Mouse (Mus musculus): ENCODE measurements around the gene Wnt4.

Wnt4 gene

DNA sequence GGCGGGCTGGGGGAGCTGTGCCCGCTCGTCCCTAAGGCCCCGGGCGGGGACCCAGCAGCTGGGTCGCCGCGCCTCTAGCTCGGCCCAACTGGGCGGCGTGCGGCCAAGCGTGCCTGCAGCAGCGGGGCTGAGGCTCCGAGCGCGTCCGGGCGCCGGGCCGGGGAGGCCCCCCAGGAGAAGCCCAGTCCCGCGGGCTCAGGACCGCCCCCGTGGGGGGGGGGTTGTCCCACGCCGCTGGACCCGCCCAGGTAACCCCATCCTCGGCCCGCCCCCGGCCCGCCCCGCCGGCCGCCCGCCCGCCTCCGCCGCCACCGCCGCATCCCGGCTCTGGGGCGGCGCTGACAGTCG, at the start of gene Wnt4:
Gene Wnt4, plus strand, starts transcription at position 324 of the 348 bp plus-strand sequence.
- peak; percentile 82 for DNase-seq (ENCODE audit: low spot score)

DNA sequence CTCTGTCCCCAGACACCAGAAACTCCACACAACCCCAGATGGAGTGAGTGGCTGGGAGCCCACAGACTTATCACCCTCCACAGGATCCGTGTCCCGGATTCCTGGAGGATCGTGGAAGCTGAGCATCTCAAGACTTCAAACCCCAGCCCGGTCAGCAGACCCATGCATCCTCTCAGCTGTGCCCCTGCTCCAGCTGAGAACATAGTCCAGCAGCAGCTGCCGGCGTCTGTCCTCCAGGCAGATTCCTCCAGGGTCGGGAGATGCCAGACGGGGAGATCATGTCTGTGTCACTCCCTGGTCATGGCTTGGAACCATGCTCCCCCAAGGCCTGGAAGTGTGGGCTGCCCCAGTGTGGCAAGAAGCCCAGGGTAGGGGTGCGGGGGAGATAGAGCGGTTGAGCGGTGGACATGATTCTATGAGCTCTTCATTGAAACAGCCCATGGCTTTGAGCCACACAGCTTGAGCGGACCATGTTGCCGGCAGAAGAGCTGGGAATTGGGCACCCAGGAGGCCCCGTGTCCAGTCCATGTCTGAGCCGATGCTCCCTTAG, 48.6 kb upstream of the Wnt4 start:
- DNase-seq (ENCODE audit: low spot score), result no peak

DNA sequence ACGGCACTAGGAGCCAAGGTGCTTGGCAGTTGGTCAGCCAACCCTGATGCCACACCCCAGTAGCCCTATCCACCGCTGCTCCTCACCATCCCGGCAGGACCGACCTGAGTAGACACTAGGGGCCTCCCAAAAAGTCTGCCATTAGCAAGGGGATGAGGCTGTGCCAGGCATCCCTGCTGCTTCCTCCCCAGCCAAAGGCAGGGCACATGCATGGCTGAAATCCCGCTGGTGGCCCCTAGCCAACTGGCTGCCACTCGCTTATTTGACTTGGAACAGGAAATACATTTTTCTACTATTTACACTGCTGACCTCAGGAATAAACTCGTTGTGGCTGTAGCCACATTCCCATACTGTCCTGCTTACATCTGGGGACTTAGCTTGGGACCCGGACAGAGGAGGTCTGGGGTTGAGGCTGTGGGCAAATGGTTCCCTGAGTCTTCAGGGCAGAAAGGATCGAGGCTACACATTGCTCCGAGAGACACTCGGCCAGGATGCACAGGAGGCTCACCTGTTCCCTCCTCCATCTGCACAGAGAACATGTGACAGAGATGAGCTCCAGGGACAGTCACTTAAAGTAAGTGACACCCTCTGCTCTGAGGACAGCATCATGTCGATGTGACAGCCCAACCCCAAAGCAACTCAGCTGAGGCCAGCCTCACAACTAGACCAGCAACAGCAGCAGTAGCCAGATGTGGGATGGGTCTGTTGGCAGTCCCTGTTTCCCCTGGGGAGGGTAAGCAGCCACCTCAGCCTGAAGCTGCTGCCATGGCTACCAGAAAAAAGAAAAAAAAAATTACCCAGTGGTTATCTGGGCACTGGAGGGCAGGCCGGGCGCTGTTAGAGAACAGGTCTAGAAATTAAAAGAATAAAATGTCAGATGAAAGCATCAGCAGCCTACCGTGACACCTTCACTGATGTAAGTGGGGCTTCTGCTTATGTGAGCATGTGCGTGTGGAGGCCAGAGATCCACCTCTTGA, 45.5 kb upstream of the Wnt4 start:
- DNase-seq (ENCODE audit: low spot score), result peak; percentile 84

DNA sequence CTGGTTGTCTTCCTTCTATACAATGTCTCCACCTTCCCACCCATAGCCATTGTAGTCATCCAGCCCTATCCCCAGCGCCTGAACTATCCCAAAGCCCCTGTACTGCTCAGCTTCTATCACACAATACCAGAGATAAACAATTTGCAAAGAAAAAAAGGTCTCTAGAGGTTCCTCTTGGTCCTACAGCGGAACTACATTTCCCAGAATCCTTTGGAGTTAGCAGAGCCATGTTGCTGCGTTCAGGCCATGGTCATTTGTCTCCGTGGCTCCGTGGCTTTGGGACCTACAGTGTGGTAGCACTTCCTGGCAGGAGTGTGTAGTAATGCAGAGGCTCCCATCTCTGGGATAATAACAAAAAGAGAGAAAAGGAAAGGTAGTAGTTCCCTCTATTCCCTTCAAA, 43.7 kb upstream of the Wnt4 start:
- DNase-seq (ENCODE audit: low spot score), result no peak

DNA sequence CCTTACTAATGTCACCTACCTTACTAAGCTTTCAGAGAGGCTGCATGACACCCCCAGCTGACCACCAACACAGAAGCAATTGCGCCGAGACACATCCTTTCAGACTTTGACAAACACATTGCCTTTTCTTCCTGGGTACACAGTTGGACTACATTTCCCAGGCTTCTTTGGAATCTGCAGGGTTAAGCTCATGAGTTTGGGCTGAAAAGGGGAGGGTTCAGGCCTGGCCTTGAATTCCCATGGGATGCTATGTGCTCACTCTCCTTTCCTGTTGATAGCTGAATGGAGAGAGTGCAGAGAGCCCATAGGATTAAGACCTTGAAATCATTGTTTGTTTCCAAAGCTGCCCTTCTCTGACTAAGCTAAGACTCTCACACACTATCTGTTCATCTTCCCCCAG, 42.8 kb upstream of the Wnt4 start:
- DNase-seq (ENCODE audit: low spot score), result no peak

DNA sequence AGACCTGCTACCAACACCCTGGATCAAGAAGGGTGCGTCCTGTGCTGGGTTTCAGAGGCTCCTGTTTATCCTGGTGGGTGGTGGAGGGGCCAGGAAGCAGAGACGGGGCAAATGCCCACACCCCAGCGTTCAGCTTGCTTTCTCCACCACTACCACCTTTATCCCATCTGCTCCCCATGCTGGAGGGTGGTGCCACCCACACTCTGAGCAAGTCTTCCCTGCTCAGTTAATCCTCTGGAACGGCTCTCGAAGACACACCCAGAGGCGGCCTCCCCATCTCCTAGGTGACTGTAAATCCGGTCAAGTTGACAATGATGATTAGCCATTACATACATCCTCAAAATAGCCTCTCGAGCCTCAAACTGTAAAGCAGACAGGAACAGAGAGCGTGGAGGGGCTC, 41.9 kb upstream of the Wnt4 start:
- DNase-seq (ENCODE audit: low spot score), result no peak

DNA sequence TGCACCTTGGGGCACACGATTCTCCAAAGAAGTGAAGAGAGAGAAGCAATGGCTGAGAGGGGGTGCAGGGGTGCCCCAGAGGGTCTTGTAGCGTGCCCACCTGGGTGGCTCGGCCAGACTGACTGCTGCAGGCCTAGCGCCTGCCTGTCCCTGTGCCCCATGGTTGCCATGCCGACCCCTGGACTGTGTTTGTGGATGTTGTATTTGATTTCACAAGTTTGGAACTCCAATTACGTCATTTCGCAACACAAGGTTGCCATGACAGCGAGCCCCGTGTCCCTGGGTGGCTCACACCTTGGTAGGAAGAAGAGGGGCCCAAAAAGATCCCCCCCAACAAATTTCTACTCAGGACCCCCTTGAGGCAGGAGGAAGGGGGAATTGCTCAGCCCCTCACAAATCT, 32.4 kb upstream of the Wnt4 start:
- DNase-seq (ENCODE audit: low spot score), result no peak

DNA sequence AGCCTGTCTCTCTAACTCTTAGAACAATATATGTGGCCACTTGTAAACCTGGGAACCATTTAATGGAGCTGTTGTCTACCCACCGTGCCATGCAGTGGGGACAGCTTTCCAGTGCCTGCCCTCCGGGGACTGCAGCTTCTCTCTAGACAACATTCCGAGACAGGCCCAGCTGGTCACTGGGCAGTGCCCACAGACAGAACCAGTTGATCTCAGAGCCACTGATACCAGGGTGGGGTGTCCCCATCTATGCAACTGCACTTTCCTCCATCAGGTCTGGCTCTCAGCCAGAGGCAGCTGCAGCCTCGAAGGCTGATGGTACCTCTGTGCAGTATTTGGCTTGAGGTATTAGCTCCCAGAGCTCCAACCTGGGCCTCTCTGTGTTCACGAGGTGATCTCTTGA, 27.0 kb upstream of the Wnt4 start:
- DNase-seq (ENCODE audit: low spot score), result peak; percentile 56

DNA sequence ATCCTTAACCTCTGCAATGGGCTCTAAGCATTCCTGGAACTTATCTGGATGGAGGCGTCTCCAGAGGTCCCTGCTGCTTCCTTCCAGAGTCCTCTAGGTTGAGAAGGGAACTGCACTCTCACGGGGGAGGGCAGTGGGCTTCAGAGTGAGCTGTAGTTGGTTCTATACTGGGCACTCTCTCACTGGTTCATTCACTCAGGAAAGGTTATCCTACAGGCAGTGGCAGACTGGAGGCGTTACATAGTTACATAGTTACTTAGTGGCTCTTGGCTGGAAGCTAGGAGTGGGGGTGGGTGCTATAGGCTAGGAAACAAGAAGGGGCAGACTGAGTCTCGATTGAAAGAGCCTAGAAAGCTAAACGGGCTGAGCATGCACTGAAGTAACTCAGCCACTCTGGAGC, 26.4 kb upstream of the Wnt4 start:
- no peak for DNase-seq (ENCODE audit: low spot score)

DNA sequence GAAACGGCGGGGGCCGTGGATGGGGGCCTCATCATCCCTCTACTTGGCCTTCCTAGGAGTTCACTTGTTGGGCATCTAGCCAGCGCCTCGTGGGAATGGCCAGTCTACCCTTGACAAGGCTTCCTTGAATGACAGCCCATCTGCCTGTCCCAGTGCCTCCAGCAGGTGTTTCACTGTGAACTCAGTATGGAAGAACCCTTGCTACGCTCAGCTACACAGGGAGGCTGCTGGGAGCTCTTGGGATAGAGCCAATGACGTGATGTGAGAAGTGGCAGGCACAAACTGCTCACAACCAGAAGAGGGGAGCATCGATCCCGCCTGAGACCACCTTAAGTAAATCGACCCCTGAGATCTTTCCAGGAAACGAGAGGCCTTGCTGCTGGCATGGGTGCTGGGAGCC, 23.7 kb upstream of the Wnt4 start:
- DNase-seq (ENCODE audit: low spot score), result no peak

DNA sequence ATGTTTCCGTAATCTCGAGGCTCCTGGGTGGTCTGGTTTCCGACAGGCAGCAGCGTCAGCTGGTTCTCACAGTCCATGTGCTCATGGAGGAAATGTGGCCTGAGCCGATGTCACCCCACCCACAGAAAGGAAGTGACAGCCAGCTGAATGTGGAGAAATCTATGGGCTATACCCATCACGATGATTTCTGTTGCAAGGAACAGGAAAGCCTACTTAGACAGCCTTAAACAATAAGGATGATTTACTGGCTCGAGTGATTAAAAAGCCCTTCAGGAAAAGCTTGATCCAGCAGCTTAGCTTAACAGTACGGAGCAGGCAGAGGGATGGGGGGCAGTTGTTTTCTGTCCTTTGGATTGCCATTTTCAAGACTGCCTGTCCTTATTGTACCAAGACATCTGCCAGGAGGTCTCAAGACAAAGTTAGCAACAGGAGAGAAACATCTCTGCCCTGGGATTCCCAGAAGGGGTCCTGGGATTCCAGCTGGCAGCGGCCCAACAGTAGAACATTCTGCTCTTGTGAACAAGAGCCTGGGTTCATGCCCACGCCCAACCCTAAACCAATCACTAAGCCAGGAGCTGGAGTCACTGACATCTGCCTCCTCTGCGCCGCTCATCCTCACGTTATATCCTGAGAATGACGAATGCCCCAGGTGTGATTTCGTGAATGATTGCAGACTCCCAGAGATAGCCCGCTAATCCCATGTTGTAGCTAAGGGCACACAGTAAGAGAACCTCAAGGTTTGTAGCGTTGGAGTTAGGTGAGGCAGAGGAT, 22.9 kb upstream of the Wnt4 start:
- DNase-seq (ENCODE audit: low spot score), result no peak

DNA sequence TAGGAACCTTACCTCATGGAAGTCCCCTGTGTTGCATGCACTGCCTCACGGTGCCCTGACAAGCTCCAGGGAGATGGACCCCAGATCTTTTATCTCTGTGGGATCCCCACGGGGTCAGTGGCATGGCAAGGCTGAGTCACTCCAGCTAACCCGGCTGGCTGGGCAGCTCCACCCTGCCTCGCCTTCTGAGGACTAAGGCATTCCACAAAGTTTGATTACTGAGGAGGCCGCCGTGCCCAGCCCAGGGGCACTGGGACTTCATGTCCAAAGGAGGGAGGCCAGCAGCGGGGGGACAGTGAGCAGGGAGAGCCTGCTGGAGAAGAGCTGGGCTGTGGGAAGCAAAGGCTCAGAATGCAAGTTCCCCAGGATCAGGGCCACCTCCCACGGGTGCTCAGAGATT, 21.7 kb upstream of the Wnt4 start:
- peak; percentile 68 for DNase-seq (ENCODE audit: low spot score)

DNA sequence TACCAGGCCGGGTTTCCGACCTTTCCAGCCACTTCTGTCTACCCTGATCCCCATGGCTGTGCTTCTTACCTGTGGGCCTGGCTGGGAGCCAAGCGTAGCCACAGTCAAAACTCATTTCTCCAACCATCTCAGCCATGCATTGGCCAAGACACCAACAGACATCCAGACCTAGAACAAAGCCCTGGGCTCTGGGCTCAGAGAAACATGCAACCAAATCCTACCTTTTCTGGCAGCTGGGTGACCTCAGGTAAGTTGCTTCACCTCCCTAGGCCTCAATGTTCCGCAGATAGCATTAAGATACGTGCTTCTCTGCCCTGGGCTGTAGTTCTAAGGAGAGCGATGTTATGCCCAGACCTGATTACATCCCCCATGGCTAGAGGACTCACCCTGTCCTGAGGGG, 15.5 kb upstream of the Wnt4 start:
- no peak for DNase-seq (ENCODE audit: low spot score)

DNA sequence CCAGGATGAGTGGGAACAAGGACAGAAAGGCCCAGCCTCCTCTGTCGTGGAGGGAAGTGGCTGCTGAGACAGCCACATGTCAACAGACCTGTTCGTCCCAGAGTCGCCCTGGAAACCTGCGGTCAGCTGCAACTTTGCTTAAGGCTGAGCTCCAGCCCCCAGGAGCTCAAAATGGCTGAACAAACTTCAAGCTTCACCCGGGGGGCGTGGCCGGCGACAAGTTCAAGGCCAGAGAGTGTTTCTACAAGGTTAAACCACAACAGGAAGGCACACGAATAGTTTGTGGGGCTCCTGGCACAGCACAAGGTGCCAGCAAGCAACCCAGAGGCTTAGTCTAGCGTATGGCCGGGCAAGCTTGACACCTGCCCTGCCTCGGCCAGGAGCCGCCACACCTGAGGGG, 13.2 kb upstream of the Wnt4 start:
- DNase-seq (ENCODE audit: low spot score), result no peak

DNA sequence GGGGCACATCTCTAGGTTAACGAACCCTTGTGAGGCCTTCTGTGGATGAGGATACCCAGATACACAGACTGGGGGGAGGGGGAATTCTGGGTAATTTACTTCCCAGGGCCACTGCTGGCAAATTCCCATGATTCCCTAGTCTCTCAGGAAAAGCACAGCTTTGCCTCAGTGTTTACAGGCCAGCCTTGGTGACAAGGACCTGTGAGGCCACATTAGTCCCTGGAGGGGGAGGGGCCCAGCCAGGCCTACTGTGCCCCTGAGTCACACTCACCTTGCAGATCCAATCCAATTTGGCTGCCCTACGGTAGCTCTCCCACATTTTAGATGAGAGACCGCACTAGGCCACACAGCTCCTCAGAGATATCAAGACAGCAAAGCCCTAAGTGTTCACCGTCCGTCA, 12.2 kb upstream of the Wnt4 start:
- no peak for DNase-seq (ENCODE audit: low spot score)

DNA sequence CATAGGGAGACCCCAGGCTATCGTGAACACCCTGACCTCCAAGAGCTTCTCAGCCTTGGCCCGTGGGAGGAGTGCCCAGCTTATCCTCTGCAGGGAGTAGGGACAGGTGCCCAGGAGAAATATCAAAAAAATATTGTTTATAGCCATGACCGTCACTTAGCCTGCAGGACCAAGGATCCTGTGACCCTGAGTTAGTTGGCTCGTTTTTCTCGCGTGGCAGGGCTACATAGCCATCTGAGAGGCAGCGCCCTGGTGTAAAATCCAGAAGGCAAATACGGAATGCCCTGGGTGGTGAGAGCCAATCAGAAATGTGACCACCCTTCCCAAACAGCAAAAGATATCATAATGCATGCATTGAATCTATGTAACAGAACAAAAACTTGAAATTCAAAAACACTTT, 8.7 kb upstream of the Wnt4 start:
- DNase-seq (ENCODE audit: low spot score), result no peak

DNA sequence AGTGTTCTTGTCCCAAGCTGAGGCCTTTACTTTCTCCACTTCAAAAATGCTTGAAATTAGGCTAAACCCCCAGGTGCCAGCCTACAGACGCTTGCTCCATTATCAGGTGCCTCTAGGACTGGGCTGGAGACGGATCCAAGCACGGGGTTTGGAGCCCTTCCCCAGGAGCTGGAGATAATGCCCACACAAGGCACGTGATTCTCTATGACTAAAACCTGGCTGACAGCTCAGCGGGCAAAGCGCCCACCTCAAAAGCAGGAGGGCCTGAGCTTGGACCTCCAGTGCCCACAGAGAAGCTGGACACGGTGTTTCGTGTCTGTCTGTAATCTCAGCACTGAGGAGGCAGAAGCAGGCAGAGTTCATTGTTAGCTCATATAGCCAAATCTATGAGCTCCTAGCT, 5.4 kb upstream of the Wnt4 start:
- DNase-seq (ENCODE audit: low spot score), result no peak

DNA sequence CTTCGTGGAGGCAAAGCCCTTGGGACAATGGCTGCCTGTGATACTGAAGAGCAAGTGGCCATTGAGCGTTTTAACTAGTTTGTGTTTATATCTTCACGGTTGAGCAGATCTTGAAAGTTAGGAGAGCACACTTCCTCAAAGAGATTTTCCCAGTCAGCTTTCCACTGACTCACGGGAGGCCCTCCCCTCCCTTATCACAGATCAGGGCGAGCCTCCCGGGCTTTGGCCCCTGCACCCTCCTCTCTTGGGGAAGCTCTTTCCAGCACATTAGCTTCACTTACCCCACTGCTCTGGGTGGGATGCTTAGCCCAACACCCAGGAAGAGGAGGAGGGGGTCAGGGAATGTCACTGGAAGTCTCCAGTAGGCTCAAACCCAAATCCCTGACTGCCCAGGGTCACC, 3.0 kb upstream of the Wnt4 start:
- DNase-seq (ENCODE audit: low spot score), result peak; percentile 52

DNA sequence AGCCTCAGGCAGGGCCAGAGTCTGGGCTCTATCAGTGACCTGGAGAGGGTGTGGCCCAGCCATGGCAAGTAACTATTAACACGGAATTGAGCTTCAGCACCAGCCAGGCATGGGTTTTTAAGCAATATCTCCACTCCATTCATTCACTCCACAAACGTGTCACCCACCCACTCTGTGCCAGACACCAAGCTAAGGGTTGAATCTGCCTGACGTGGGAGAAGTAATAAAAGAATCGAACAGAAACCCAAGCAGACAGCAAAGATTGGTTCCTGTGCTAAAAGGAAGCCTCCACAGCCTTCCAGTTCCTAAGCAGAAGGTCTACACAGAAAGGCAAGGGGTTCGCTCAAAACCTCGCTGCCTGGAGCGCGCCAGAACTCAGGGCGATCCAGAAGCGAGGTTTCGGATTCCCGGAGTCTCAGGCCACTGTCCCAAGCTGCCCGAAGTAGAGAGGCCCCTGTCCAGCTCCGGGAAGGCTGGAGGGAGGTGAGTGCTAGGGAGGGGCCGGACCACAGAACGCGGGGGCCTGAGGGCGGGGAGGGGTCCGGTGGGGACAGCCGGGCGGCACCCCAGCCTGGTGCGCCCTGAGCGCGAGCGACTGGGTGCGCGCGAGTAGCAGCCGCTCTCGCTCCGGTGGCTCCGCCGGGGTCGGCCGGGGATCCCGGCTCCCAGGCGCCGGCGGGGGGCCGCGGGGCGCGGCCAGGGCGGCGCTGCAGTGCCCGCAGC, 685 bp upstream of the Wnt4 start:
- DNase-seq (ENCODE audit: low spot score), result no peak

DNA sequence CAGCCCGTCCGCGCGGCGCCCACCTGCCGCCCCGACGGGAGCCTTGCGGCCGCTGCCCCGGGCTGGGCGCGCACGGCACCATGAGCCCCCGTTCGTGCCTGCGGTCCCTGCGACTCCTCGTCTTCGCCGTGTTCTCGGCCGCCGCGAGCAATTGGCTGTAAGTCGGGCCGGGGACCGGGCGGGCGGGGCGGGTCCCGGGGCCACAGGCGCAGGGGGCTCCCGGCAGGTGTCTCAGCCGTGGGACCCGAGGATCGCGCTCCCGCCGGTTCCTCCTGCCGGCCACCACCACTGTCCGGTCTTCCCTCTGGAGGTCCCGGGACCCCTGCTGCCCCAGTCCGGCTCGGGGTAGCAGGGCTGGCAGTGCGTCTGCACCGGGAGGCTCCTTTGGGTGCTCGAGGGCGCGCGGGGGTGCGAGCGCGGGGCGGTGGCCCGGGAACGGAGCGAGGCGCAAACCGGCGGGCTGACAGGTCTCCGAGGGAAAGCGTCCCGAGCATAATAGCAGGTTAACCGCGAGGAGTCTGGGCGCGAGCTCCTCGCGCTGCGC, 383 bp downstream of the Wnt4 start:
- DNase-seq (ENCODE audit: low spot score), result no peak

DNA sequence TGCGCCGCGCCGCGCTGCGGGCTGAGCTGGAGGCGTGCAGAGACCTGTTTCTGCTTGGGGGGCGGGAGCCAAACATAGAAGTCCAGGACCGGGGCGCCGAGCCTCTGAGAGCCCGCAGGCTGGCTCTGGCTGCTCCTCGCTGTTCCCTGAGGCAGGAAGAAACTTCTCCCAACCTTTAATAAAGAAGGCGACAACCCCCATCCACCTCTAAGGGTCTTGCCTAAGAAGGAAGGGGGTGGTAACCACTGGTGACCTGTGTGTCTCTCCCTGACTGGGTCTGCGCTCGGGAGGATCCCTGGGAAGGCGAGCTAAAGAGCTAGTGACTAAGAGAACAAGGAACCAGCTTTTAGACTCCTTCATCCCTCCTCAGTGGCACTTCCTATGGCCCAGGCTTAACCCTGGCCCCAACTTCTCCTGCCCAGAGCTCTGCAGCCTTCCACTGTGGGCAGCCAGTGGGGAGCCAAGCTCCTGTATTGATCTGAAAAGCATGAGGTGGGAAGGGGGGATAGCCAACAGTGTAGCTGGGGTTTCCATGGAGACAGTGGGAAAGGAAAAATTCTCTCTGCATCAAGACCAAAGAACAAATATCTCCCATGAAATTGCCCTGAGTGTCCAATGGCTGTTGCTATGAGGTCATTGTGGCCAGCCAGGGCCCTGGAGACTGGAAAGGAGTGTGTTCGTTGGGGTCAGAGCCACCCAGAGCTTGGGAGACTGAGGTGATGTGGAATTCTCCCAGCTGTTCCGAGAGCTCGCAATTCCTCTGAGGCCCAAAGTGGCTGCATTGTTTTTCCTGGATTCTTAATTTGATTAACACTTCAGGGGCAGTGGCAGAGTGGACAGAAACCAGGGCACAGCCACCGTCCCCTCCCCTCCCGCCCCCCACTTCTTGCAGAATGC, 1.1 kb downstream of the Wnt4 start:
- peak; percentile 70 for DNase-seq (ENCODE audit: low spot score)
